Mouse (Mus musculus): ENCODE data around the gene Vdac1.

DNA sequence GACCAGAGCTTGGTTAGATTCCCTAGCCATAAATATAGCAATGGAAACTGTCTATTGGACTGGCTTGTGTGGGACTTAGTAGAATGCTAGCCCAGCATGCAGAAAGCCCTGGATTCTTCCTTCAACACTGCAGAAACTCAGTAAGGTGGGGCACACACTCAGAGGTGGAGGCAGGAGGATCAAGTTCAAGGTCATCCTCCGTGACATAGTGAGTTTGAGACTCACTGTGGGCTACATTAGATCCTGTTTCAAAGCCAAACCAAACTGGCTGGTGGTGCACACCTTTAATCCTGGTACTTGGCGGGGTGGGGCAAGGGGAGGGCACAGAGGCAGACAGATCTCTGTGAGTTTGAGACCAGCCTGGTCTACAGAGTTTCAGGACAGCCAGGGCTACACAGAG, 3.7 kb downstream of the Vdac1 start:
- TF ChIP-seq POLR2A (IDR thresholded peaks at IDR 0.05; ENCODE audit: insufficient read depth, low read depth, low read length) (no peak), CTCF (IDR thresholded peaks at IDR 0.05; ENCODE audit: insufficient read depth, low read depth, low read length) (no peak)
